Mouse (Mus musculus): Measurements from ENCODE around the gene Plekhs1. TPM values are rescaled to one million over a fixed set of nuclear protein-coding genes. Genes with fewer than 3 reads are reported as not detected.

The Plekhs1 gene
- polyA plus RNA-seq, 1 experiment from 2014 or later, result 0.99 TPM

GRCm38 (mm10) chr19:56531251-56531650, 69.8 kb downstream of the Plekhs1 start:
- Histone ChIP-seq H3K27me3 (replicated peaks; ENCODE audit: control insufficient read depth, insufficient read depth, low read length) (no peaks in the 10 kb centered on the region), H3K4me1 (replicated peaks; ENCODE audit: control insufficient read depth, insufficient read depth, low read length) (no peaks in the 10 kb centered on the region; the same call in 1 of the 2 replicates), H3K36me3 (ENCODE audit: control insufficient read depth, insufficient read depth) (peaks cover 24% of the 10 kb centered on the region; the same call in 1 of the 2 replicates), H3K4me3 (ENCODE audit: low read depth, low read length) (no peak overlapping the region), H3K9ac (ENCODE audit: low read depth, low read length) (no peak overlapping the region), H3K4me2 (replicated peaks; ENCODE audit: low read depth) (no peak overlapping the region), H3K27ac (ENCODE audit: low read depth, low read length) (no peak overlapping the region), H3K9me3 (ENCODE audit: control insufficient read depth) (no peaks in the 10 kb centered on the region)
- WGBS, result 74% methylated on average over 12 of the region's 12 CpGs
- ATAC-seq, result no peak
- TF ChIP-seq CTCF (IDR thresholded peaks at IDR 0.05; ENCODE audit: low read depth), result no peak

GRCm38 (mm10) chr19:56533291-56534071, 72.0 kb downstream of the Plekhs1 start:
- Histone ChIP-seq H3K27me3 (replicated peaks; ENCODE audit: control insufficient read depth, insufficient read depth, low read length) (no peaks in the 10 kb centered on the region), H3K9ac (ENCODE audit: low read depth, low read length) (no peak overlapping the region), H3K36me3 (ENCODE audit: control insufficient read depth, insufficient read depth) (peaks cover 36% of the 10 kb centered on the region), H3K4me2 (replicated peaks; ENCODE audit: low read depth) (no peak overlapping the region), H3K9me3 (ENCODE audit: control insufficient read depth) (no peaks in the 10 kb centered on the region), H3K4me3 (ENCODE audit: low read depth, low read length) (no peak overlapping the region), H3K27ac (ENCODE audit: low read depth, low read length) (no peak overlapping the region), H3K4me1 (replicated peaks; ENCODE audit: control insufficient read depth, insufficient read depth, low read length) (no peaks in the 10 kb centered on the region; the same call in 1 of the 2 replicates)
- no peak for ATAC-seq
- TF ChIP-seq CTCF (IDR thresholded peaks at IDR 0.05; ENCODE audit: low read depth), result no peak
- WGBS, result 68% methylated on average over 14 of the region's 14 CpGs

DNA sequence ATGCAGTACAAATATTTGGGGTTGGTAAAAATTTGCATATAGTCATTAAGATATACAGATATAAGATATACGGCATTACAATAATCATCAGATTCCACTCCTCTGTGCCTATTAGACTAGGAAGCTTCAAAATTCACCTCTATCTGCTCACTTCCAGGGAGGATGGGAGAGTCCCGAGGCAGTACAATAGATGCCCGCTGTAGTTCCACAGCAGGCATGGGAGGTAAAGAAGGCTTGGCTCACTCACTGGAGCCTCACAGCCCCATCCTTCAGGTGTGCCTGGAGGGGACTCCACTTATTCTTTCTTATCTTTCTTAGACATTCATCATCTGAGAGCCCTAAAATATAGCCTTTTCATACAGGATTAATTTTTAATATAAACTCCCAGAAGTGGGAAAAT, 72.9 kb downstream of the Plekhs1 start:
- Histone ChIP-seq H3K9me3 (ENCODE audit: control insufficient read depth) (no peaks in the 10 kb centered on the region), H3K4me3 (ENCODE audit: low read depth, low read length) (no peak overlapping the region), H3K27me3 (replicated peaks; ENCODE audit: control insufficient read depth, insufficient read depth, low read length) (no peaks in the 10 kb centered on the region), H3K9ac (ENCODE audit: low read depth, low read length) (no peak overlapping the region), H3K27ac (ENCODE audit: low read depth, low read length) (no peak overlapping the region), H3K4me2 (replicated peaks; ENCODE audit: low read depth) (no peak overlapping the region), H3K4me1 (replicated peaks; ENCODE audit: control insufficient read depth, insufficient read depth, low read length) (no peaks in the 10 kb centered on the region; the same call in 1 of the 2 replicates), H3K36me3 (ENCODE audit: control insufficient read depth, insufficient read depth) (peaks cover 36% of the 10 kb centered on the region)
- no peak for ATAC-seq
- 82% methylated on average over 3 of the region's 3 CpGs for whole genome bisulfite sequencing
- TF ChIP-seq CTCF (IDR thresholded peaks at IDR 0.05; ENCODE audit: low read depth), result no peak

DNA sequence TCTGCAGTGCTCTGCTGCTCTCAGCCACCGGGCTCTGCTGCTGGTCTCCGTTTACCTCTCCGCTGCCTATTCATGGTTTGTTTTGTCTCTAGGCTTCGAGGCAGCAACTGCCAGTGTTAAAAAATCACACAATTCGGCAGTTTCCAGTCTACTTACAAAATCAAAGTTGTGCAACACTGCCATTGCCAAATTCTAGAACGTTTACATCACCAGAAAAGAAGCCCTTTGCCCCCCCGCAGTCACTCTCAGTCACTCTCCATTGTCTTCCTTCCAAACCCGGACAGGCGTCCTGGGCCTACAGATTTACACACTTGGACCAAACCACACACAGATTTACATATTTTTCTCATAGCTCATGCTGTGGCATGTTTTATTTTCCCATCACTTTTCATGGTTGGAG, 73.6 kb downstream of the Plekhs1 start:
- no peak overlapping the region for H3K27ac ChIP-seq (ENCODE audit: low read depth, low read length)
- H3K36me3 ChIP-seq (ENCODE audit: control insufficient read depth, insufficient read depth), result peaks cover 36% of the 10 kb centered on the region
- H3K27me3 ChIP-seq (replicated peaks; ENCODE audit: control insufficient read depth, insufficient read depth, low read length), result no peaks in the 10 kb centered on the region
- no peaks in the 10 kb centered on the region; the same call in 1 of the 2 replicates for H3K4me1 ChIP-seq (replicated peaks; ENCODE audit: control insufficient read depth, insufficient read depth, low read length)
- ATAC-seq, result no peak
- H3K9me3 ChIP-seq (ENCODE audit: control insufficient read depth), result no peaks in the 10 kb centered on the region
- no peak overlapping the region for H3K9ac ChIP-seq (ENCODE audit: low read depth, low read length)
- 63% methylated on average over 9 of the region's 9 CpGs for WGBS
- no peak for TF ChIP-seq CTCF (IDR thresholded peaks at IDR 0.05; ENCODE audit: low read depth)
- H3K4me3 ChIP-seq (ENCODE audit: low read depth, low read length), result no peak overlapping the region
- H3K4me2 ChIP-seq (replicated peaks; ENCODE audit: low read depth), result no peak overlapping the region

GRCm38 (mm10) chr19:56535765-56536164, 74.3 kb downstream of the Plekhs1 start:
- H3K4me3 ChIP-seq (ENCODE audit: low read depth, low read length), result no peak overlapping the region
- ATAC-seq, result peak; percentile 28; the same call in 1 of the 2 replicates
- no peak overlapping the region for H3K9ac ChIP-seq (ENCODE audit: low read depth, low read length)
- no peak for TF ChIP-seq CTCF (IDR thresholded peaks at IDR 0.05; ENCODE audit: low read depth)
- no peaks in the 10 kb centered on the region; the same call in 1 of the 2 replicates for H3K4me1 ChIP-seq (replicated peaks; ENCODE audit: control insufficient read depth, insufficient read depth, low read length)
- H3K27ac ChIP-seq (ENCODE audit: low read depth, low read length), result no peak overlapping the region
- no peaks in the 10 kb centered on the region for H3K27me3 ChIP-seq (replicated peaks; ENCODE audit: control insufficient read depth, insufficient read depth, low read length)
- H3K36me3 ChIP-seq (ENCODE audit: control insufficient read depth, insufficient read depth), result peaks cover 40% of the 10 kb centered on the region
- H3K9me3 ChIP-seq (ENCODE audit: control insufficient read depth), result no peaks in the 10 kb centered on the region
- H3K4me2 ChIP-seq (replicated peaks; ENCODE audit: low read depth), result no peak overlapping the region
- WGBS, result 79% methylated on average over 9 of the region's 9 CpGs

Other genes with a start within 250 kb of the Plekhs1 start
- gene Habp2, start 174.5 kb upstream of the Plekhs1 start, polyA plus RNA-seq (2015; fragmentation: Nextera tagmentation; extraction: Ambion mirVana), result 1.1 and 1.5 TPM in 2 replicates
- 0.22 TPM in 2 replicates for gene Nrap, start 71.6 kb upstream of the Plekhs1 start, polyA plus RNA-seq (2015; fragmentation: Nextera tagmentation; extraction: Ambion mirVana)
- gene Casp7, start 64.5 kb upstream of the Plekhs1 start, polyA plus RNA-seq (2015; fragmentation: Nextera tagmentation; extraction: Ambion mirVana), result 51.6 and 55.6 TPM in 2 replicates
- 11.5 and 13.8 TPM in 2 replicates for gene Dclre1a, start 86.6 kb downstream of the Plekhs1 start, polyA plus RNA-seq (2015; fragmentation: Nextera tagmentation; extraction: Ambion mirVana)
- 8.3 and 8.8 TPM in 2 replicates for gene Nhlrc2, start 86.6 kb downstream of the Plekhs1 start, polyA plus RNA-seq (2015; fragmentation: Nextera tagmentation; extraction: Ambion mirVana)

Data from intestine, postnatal 0 days (tissue).